Mouse (Mus musculus) forebrain, embryonic 14.5 days (tissue): ENCODE data around the gene Sept4. TPM values are rescaled to one million over a fixed set of nuclear protein-coding genes. Genes with fewer than 3 reads are reported as not detected.

Experiments
- ATAC-seq: fragments of 200-750 bp; cut with Nextera tagmentation; 2 replicates; pipeline ENCODE4 v1.8.0; 2017; ENCODE audit warnings: mild to moderate bottlenecking, moderate library complexity
- DNase-seq: peaks from one replicate; pipeline ENCODE4 v3.0.0-alpha.2; 2015; ENCODE audit warnings: low spot score
- H3K27ac ChIP-seq: fragments of 300-500 bp; sonication (generic); 2 replicates; pipeline ENCODE4 v1.5.1; 2014; ENCODE audit warnings: low read depth, mild to moderate bottlenecking, control low read depth, low read length, moderate library complexity
- H3K27me3 ChIP-seq: fragments of 300-500 bp; sonication (generic); replicated peaks from 2 replicates; pipeline ENCODE4 v1.6.1; 2014; ENCODE audit warnings: low read length, control low read depth, mixed read lengths; ENCODE audit not compliant: control insufficient read depth, insufficient read depth
- H3K36me3 ChIP-seq: fragments of 300-500 bp; sonication (generic); 2 replicates; pipeline ENCODE4 v1.6.1; 2014; ENCODE audit warnings: low read length, control low read depth; ENCODE audit not compliant: control insufficient read depth, insufficient read depth
- H3K4me1 ChIP-seq: fragments of 300-500 bp; sonication (generic); 2 replicates; pipeline ENCODE4 v1.6.1; 2014; ENCODE audit warnings: antibody characterized with exemption, low read length, control low read depth; ENCODE audit not compliant: control insufficient read depth, insufficient read depth
- H3K4me2 ChIP-seq: fragments of 300-500 bp; sonication (generic); 2 replicates; pipeline ENCODE4 v1.6.1; 2014; ENCODE audit warnings: mild to moderate bottlenecking, control low read depth, low read length
- H3K4me3 ChIP-seq: fragments of 300-500 bp; sonication (generic); 2 replicates; pipeline ENCODE4 v1.5.1; 2014; ENCODE audit warnings: low read depth, low read length, control low read depth
- H3K9ac ChIP-seq: fragments of 300-500 bp; sonication (generic); 2 replicates; pipeline ENCODE4 v1.6.1; 2014; ENCODE audit warnings: mild to moderate bottlenecking, low read length, control low read depth, moderate library complexity
- H3K9me3 ChIP-seq: fragments of 300-500 bp; sonication (generic); replicated peaks from 2 replicates; pipeline ENCODE4 v1.6.1; 2016; ENCODE audit warnings: low read length, control low read depth, mixed read lengths; ENCODE audit not compliant: control insufficient read depth
- WGBS: fragments of 180-500 bp; shearing (Covaris S2); extraction: QIAGEN DNeasy Blood & Tissue Kit; methylation state at CpG from one replicate; pipeline ENCODE4 v1.1.7; 2014; 5-methylcytosine and 5-hydroxymethylcytosine counted together
- polyA plus RNA-seq: library from polyadenylated mRNA; unstranded; fragments of >200 nt; fragmentation: Nextera tagmentation; extraction: Ambion mirVana; gene quantifications from 2 replicates; pipeline ENCODE4 v1.2.1, GENCODE M21; 2014

Sept4 gene
- polyA plus RNA-seq, 1 experiment from 2014 or later, result 16.8 TPM

GRCm38 (mm10) chr11:87542906-87543305, 25.8 kb upstream of the Sept4 start:
- DNase-seq (no peak), ATAC-seq (no peak)
- WGBS, result 54% methylated on average over 3 of the region's 3 CpGs
- Histone ChIP-seq H3K36me3 (no peaks in the 10 kb centered on the region), H3K9ac (no peak overlapping the region), H3K9me3 (no peaks in the 10 kb centered on the region), H3K27ac (no peak overlapping the region), H3K4me3 (no peak overlapping the region), H3K27me3 (no peaks in the 10 kb centered on the region), H3K4me2 (no peak overlapping the region), H3K4me1 (no peaks in the 10 kb centered on the region)

- Histone ChIP-seq H3K9ac (no peak overlapping the region), H3K27me3 (no peaks in the 10 kb centered on the region), H3K27ac (no peak overlapping the region), H3K36me3 (no peaks in the 10 kb centered on the region), H3K4me1 (no peaks in the 10 kb centered on the region), H3K4me2 (no peak overlapping the region), H3K9me3 (no peaks in the 10 kb centered on the region), H3K4me3 (no peak overlapping the region)
- WGBS, result 84% methylated on average over 4 of the region's 4 CpGs
- no peak for ATAC-seq
- DNase-seq, result no peak
These were observed 15.4 kb upstream of the Sept4 start for GRCm38 (mm10) chr11:87553342-87553741.

GRCm38 (mm10) chr11:87554386-87554785, 14.3 kb upstream of the Sept4 start:
- Histone ChIP-seq H3K4me2 (no peak overlapping the region), H3K9me3 (no peaks in the 10 kb centered on the region), H3K27ac (no peak overlapping the region), H3K4me3 (no peak overlapping the region), H3K27me3 (no peaks in the 10 kb centered on the region), H3K36me3 (no peaks in the 10 kb centered on the region), H3K4me1 (no peaks in the 10 kb centered on the region), H3K9ac (no peak overlapping the region)
- ATAC-seq, result no peak
- 37% methylated on average over 5 of the region's 5 CpGs for WGBS
- DNase-seq, result no peak

- no peaks in the 10 kb centered on the region for H3K27me3 ChIP-seq
- no peak overlapping the region for H3K4me3 ChIP-seq
- no peak overlapping the region for H3K27ac ChIP-seq
- DNase-seq (no peak), ATAC-seq (no peak)
- 41% methylated on average over 2 of the region's 2 CpGs for WGBS
- H3K4me2 ChIP-seq, result no peak overlapping the region
- H3K9me3 ChIP-seq, result no peaks in the 10 kb centered on the region
- H3K4me1 ChIP-seq, result no peaks in the 10 kb centered on the region
- H3K36me3 ChIP-seq, result no peaks in the 10 kb centered on the region
- no peak overlapping the region for H3K9ac ChIP-seq
These were observed 13.5 kb upstream of the Sept4 start for GRCm38 (mm10) chr11:87555106-87555703.

GRCm38 (mm10) chr11:87561208-87561607, 7.5 kb upstream of the Sept4 start:
- DNase-seq (no peak), ATAC-seq (no peak)
- Histone ChIP-seq H3K4me2 (no peak overlapping the region), H3K27me3 (no peaks in the 10 kb centered on the region), H3K27ac (no peak overlapping the region), H3K9me3 (no peaks in the 10 kb centered on the region), H3K4me1 (no peaks in the 10 kb centered on the region), H3K9ac (no peak overlapping the region), H3K36me3 (no peaks in the 10 kb centered on the region), H3K4me3 (no peak overlapping the region)
- 82% methylated on average over 6 of the region's 6 CpGs for WGBS

DNA sequence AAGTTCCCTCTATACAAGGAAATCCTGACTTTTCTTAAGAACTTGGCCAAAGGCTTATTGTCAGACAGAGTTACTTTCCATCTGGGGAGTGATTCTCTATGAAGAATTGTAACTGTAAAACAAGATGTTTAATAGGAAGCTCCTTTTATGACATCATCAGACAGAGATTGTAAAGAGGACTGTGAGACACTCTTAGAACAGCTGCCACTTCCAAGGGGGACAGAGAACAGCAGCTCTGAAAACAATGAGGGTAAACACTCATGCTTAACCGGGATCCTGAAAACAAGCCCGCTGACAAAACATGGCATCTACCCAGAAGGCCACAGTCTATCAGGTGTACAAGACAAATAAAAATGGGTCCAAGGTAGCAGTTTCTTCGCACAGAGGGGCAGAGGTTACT, 2.2 kb upstream of the Sept4 start, which contains the start of gene Gm11492:
TSS of gene Gm11492 (plus strand) at position 153 of the 400 bp plus-strand sequence.
- no peaks in the 10 kb centered on the region for H3K36me3 ChIP-seq
- WGBS, result 78% methylated on average over 3 of the region's 3 CpGs
- no peak within 1 kb of the TSS for H3K9ac ChIP-seq
- H3K27ac ChIP-seq, result no peak within 1 kb of the TSS
- H3K9me3 ChIP-seq, result no peaks in the 10 kb centered on the region
- DNase-seq (no peak), ATAC-seq (no peak)
- no peaks in the 10 kb centered on the region for H3K27me3 ChIP-seq
- H3K4me1 ChIP-seq, result no peaks in the 10 kb centered on the region
- H3K4me2 ChIP-seq, result no peak within 1 kb of the TSS
- no peak within 1 kb of the TSS for H3K4me3 ChIP-seq

DNA sequence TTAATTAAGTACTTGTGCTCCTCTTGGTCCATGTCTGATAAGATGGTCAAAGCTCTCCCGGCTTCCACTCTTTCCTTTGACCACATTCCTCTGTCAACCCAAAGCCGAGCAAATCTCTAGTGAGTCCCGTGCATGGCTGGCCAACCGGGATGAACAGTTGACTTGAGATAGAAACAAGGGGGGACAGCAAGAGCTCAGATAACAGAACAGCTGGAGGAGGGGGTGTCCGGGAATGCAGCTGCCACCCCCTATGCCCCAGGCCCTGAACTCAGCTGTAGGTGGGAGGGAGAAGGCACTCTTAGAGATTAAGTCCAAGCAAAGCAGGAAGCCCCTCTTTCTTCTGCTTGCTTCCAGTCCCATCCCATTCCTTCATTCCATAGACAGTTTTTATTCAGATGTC, 2.0 kb downstream of the Sept4 start:
- ATAC-seq, result no peak
- H3K27me3 ChIP-seq, result no peaks in the 10 kb centered on the region
- DNase-seq, result no peak
- H3K9me3 ChIP-seq, result no peaks in the 10 kb centered on the region
- H3K36me3 ChIP-seq, result no peaks in the 10 kb centered on the region
- no peak overlapping the region for H3K27ac ChIP-seq
- WGBS, result 73% methylated on average over 5 of the region's 5 CpGs
- H3K4me1 ChIP-seq, result no peaks in the 10 kb centered on the region
- no peak overlapping the region for H3K9ac ChIP-seq
- H3K4me3 ChIP-seq, result no peak overlapping the region
- H3K4me2 ChIP-seq, result no peak overlapping the region

GRCm38 (mm10) chr11:87571361-87571950, 2.8 kb downstream of the Sept4 start:
- DNase-seq (no peak), ATAC-seq (no peak)
- Histone ChIP-seq H3K4me1 (no peaks in the 10 kb centered on the region), H3K27me3 (no peaks in the 10 kb centered on the region), H3K36me3 (no peaks in the 10 kb centered on the region), H3K9ac (no peak overlapping the region), H3K9me3 (no peaks in the 10 kb centered on the region), H3K27ac (no peak overlapping the region), H3K4me3 (no peak overlapping the region), H3K4me2 (no peak overlapping the region)
- WGBS, result 88% methylated on average over 1 of the region's 1 CpGs

DNA sequence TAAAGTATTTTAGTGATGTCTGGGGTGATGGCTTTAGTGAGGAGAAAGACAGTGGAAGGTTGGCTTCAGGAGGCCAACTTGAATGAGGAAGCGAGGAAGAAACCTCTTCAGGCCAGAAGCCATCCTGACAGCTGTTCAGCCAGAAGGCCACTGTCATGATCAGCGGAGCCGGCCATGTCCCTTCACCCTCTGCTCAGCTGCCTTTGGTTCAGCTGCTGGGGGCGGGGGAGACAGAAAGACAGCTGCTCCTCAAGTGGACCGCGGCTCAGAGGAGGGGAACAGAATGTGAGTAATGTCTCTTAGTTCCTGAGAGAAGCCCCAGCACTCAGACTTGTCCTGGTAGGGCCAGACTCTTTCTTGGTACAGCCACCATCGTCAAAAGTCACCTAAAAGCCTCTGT, 5.0 kb downstream of the Sept4 start:
- H3K4me3 ChIP-seq, result no peak overlapping the region
- ATAC-seq, result no peak
- H3K27me3 ChIP-seq, result no peaks in the 10 kb centered on the region
- 0 out of 2 replicates have a peak, but pooled peaks cover 8% of the 10 kb centered on the region for H3K4me1 ChIP-seq
- DNase-seq, result no peak
- H3K9ac ChIP-seq, result no peak overlapping the region
- H3K36me3 ChIP-seq, result no peaks in the 10 kb centered on the region
- 81% methylated on average over 7 of the region's 7 CpGs for WGBS
- no peaks in the 10 kb centered on the region for H3K9me3 ChIP-seq
- H3K27ac ChIP-seq, result no peak overlapping the region
- H3K4me2 ChIP-seq, result no peak overlapping the region
